In genomic region chr6:115961743-115962142, GRCm38 (mm10) we compare ENCODE assay signal across 39 mouse cellular contexts. TPM values are rescaled to one million over a fixed set of nuclear protein-coding genes. Genes with fewer than 3 reads are reported as not detected.
DNase-seq lines count a peak whose midpoint lies in the region; ATAC-seq and TF ChIP-seq lines count a peak whose summit lies in the region.
"Had no signal": no experiment of that assay in that cellular context is flagged by ENCODE, and none has a peak within 500 bp of the region (broad histone marks: within the 10 kb centered on the region; RNA-seq: fewer than 3 reads in every experiment).

No protein-coding gene starts in this region.

- ATAC-seq in liver, embryonic 12.5 days, result no peak
- no peak for ATAC-seq in monocyte, adult 5-6 weeks (replicated peaks; ENCODE audit: insufficient number of reproducible peaks, low FRiP score, low TSS enrichment, poor library complexity, severe bottlenecking)
- ATAC-seq: forebrain, embryonic 15.5 days had no signal

- H3K9me3 ChIP-seq in liver, embryonic 12.5 days (replicated peaks), result no peaks in the 10 kb centered on the region
- H3K9me3 ChIP-seq: forebrain, embryonic 10.5 days; forebrain, embryonic 15.5 days; intestine, embryonic 15.5 days; limb, embryonic 10.5 days; limb, embryonic 15.5 days; neural tube, embryonic 15.5 days had no signal

- 60% methylated on average over 3 of the region's 3 CpGs for WGBS in heart, adult 2 months
- 80% methylated on average over 3 of the region's 3 CpGs for WGBS in liver, embryonic 12.5 days (ENCODE audit: insufficient replicate concordance)

- intact Hi-C loops in heart, adult 2 months (cut with DNase I), result loop anchor here (2.0 to 5.0 kb wide), 2 partner anchors 43 to 59 kb away; no protein-coding TSS in a partner anchor
- intact Hi-C loops in heart, postnatal 14 days (cut with DNase I), result loop anchor here (2.0 kb wide), 2 partner anchors 31 to 47 kb away; no protein-coding TSS in a partner anchor
- intact Hi-C loops in left cerebral cortex, postnatal 14 days (cut with DNase I), result no loop called here

- DNase-seq in heart, adult 2 months, result peak in 1 of 2 experiments; percentile 40
- no peak for DNase-seq in heart, postnatal 14 days
- peak; percentile 54 for DNase-seq in MN1 (ENCODE audit: low spot score)
- peak; percentile 43 for DNase-seq in brain, adult 2 months (ENCODE audit: low read depth, low spot score)
- no peak for DNase-seq in left cerebral cortex, postnatal 14 days (ENCODE audit: low spot score in 2 of 2)
- DNase-seq: adrenal gland, adult 2 months; B cell, adult 2 months; cerebellum, adult 2 months; kidney, adult 8-10 months; lung, embryonic 14.5 days; lung, postnatal 14 days; midbrain, embryonic 14.5 days; right cerebral cortex, postnatal 14 days; thymus, postnatal 4 days had no signal

- no peak for TF ChIP-seq EP300 in heart, adult 2 months (IDR thresholded peaks at IDR 0.05; ENCODE audit: insufficient read depth, low read depth, low read length)

- TF ChIP-seq POLR2A in heart, adult 2 months (IDR thresholded peaks at IDR 0.05; ENCODE audit: insufficient read depth, low read depth, low read length), result no peak

- no peak overlapping the region for H3K4me2 ChIP-seq in liver, embryonic 12.5 days
- H3K4me2 ChIP-seq: forebrain, embryonic 15.5 days; heart, embryonic 11.5 days; intestine, embryonic 15.5 days; limb, embryonic 15.5 days; lung, embryonic 14.5 days; neural tube, embryonic 15.5 days had no signal

- no peak for TF ChIP-seq CTCF in heart, adult 2 months (IDR thresholded peaks at IDR 0.05)

- peaks cover 21% of the 10 kb centered on the region for H3K36me3 ChIP-seq in heart, adult 2 months (ENCODE audit: control insufficient read depth, insufficient read depth, low read length)
- peaks cover 20% of the 10 kb centered on the region for H3K36me3 ChIP-seq in liver, embryonic 12.5 days
- H3K36me3 ChIP-seq: forebrain, embryonic 15.5 days; neural tube, embryonic 15.5 days had no signal

- H3K4me1 ChIP-seq in heart, adult 2 months (ENCODE audit: control insufficient read depth, insufficient read depth, low read length), result peaks cover 40% of the 10 kb centered on the region
- peaks cover 13% of the 10 kb centered on the region; the same call in 1 of the 2 replicates for H3K4me1 ChIP-seq in liver, embryonic 12.5 days

- H3K27me3 ChIP-seq in heart, adult 2 months (ENCODE audit: control insufficient read depth, insufficient read depth, low read length), result no peaks in the 10 kb centered on the region
- H3K27me3 ChIP-seq in liver, embryonic 12.5 days (replicated peaks), result peaks cover 6% of the 10 kb centered on the region
- H3K27me3 ChIP-seq: forebrain, embryonic 15.5 days; intestine, embryonic 15.5 days; limb, embryonic 15.5 days; neural tube, embryonic 15.5 days had no signal

- no peak overlapping the region for H3K9ac ChIP-seq in heart, adult 2 months (ENCODE audit: low read depth, low read length)
- no peak overlapping the region for H3K9ac ChIP-seq in liver, embryonic 12.5 days
- H3K9ac ChIP-seq: forebrain, embryonic 15.5 days; intestine, embryonic 15.5 days; liver, embryonic 14.5 days; lung, embryonic 14.5 days; neural tube, embryonic 15.5 days had no signal

- peak overlapping the region; percentile 93 for H3K27ac ChIP-seq in heart, adult 2 months
- H3K27ac ChIP-seq in liver, embryonic 12.5 days, result no peak overlapping the region
- H3K27ac ChIP-seq: forebrain, embryonic 10.5 days; forebrain, embryonic 15.5 days; hindbrain, postnatal 0 days; intestine, embryonic 15.5 days; kidney, postnatal 0 days; limb, embryonic 10.5 days; limb, embryonic 15.5 days; liver, embryonic 14.5 days; neural tube, embryonic 15.5 days had no signal

- no peak overlapping the region for H3K4me3 ChIP-seq in heart, adult 2 months
- no peak overlapping the region for H3K4me3 ChIP-seq in liver, embryonic 12.5 days
- H3K4me3 ChIP-seq: forebrain, embryonic 10.5 days; forebrain, embryonic 15.5 days; intestine, embryonic 15.5 days; limb, embryonic 10.5 days; limb, embryonic 15.5 days; neural tube, embryonic 15.5 days had no signal

- no peaks in the 10 kb centered on the region for H3K79me2 ChIP-seq in heart, adult 2 months (replicated peaks; ENCODE audit: control insufficient read depth, insufficient read depth, low read length)

RNA-seq across cellular contexts. Expression of gene H1foo, which starts 17.0 kb away (rescaled TPM):
- not detected for total RNA-seq in heart, adult 2 months (2021)
- not detected in 2 replicates for polyA plus RNA-seq in heart, adult 2 months (2012; rRNA removed)
- not detected for total RNA-seq in heart, postnatal 14 days (2021)
- total RNA-seq in left cerebral cortex, postnatal 14 days (2021), result not detected
- not detected in 2 replicates for polyA plus RNA-seq in liver, embryonic 12.5 days (2016; fragmentation: Nextera tagmentation; extraction: Ambion mirVana)
- not detected in 3 replicates for total RNA-seq in monocyte, adult 5-6 weeks (2017)
- total RNA-seq: adrenal gland, adult 2 months; ES-E14; gastrocnemius, adult 8-10 months; granulocyte monocyte progenitor cell, adult 5-6 weeks; heart, postnatal 10 days; layer of hippocampus, adult 8-10 months; layer of hippocampus, postnatal 25 days; left cerebral cortex, adult 8-10 months had no signal
- polyA plus RNA-seq: adrenal gland, adult 2 months; cerebellum, adult 2 months; embryonic facial prominence, embryonic 11.5 days; forebrain, embryonic 10.5 days; forebrain, embryonic 15.5 days; frontal cortex, adult 2 months; heart, embryonic 11.5 days; hindbrain, embryonic 11.5 days; hindbrain, postnatal 0 days; intestine, embryonic 15.5 days; kidney, postnatal 0 days; limb, embryonic 10.5 days; limb, embryonic 15.5 days; liver, embryonic 14.5 days; lung, embryonic 14.5 days; midbrain, embryonic 14.5 days; neural tube, embryonic 15.5 days; small intestine, adult 2 months; stomach, embryonic 14.5 days; testis, adult 2 months had no signal

RNA-seq across cellular contexts. Expression of gene Rho, which starts 30.2 kb away (rescaled TPM):
- total RNA-seq in heart, adult 2 months (2021), result under 1 TPM in 1 of 2 experiments, not detected in 1; 0.23 TPM
- polyA plus RNA-seq in heart, adult 2 months (2012; rRNA removed), result 0.44 and 1.3 TPM in 2 replicates
- total RNA-seq in heart, postnatal 14 days (2021), result under 1 TPM; 0.07 to 0.12 TPM
- total RNA-seq in left cerebral cortex, postnatal 14 days (2021), result under 1 TPM; 0.25 to 0.64 TPM
- polyA plus RNA-seq in liver, embryonic 12.5 days (2016; fragmentation: Nextera tagmentation; extraction: Ambion mirVana), result not detected in 2 replicates
- not detected in 3 replicates for total RNA-seq in monocyte, adult 5-6 weeks (2017)
- total RNA-seq: gastrocnemius, adult 8-10 months; granulocyte monocyte progenitor cell, adult 5-6 weeks had no signal
- polyA plus RNA-seq: kidney, postnatal 0 days had no signal

RNA-seq across cellular contexts. Expression of gene Plxnd1, which starts 33.1 kb away (rescaled TPM):
- 10 to 100 TPM; 58.8 to 90.6 TPM for total RNA-seq in heart, adult 2 months (2021)
- 79.9 and 102 TPM in 2 replicates for polyA plus RNA-seq in heart, adult 2 months (2012; rRNA removed)
- 100 to 1,000 TPM; 113 to 133 TPM for total RNA-seq in heart, postnatal 14 days (2021)
- 100 to 1,000 TPM; 156 to 174 TPM for total RNA-seq in left cerebral cortex, postnatal 14 days (2021)
- 16.2 TPM in 2 replicates for polyA plus RNA-seq in liver, embryonic 12.5 days (2016; fragmentation: Nextera tagmentation; extraction: Ambion mirVana)
- total RNA-seq in monocyte, adult 5-6 weeks (2017), result 8.2 to 17.6 TPM (median 17.6 TPM) in 3 replicates

Comparison
In these comparisons a context has a peak if more than half of its experiments do, and no peak if none do; other contexts are left out.
1. DNase-seq: peak in MN1 (single experiment) and brain, adult 2 months (single experiment); none in heart, postnatal 14 days (0 of 2) and left cerebral cortex, postnatal 14 days (0 of 2).